Mouse (Mus musculus) adipocyte (in vitro differentiated cells): ENCODE results near the gene Olfr1115.
"Not testable (repeated sequence)": the region's sequence is repeated elsewhere in the genome, so short reads cannot be mapped to it uniquely, and the experiment has no call there.

Source experiments
- DNase-seq: peaks from one replicate; pipeline ENCODE4 v3.0.0-alpha.2; 2016; ENCODE audit warnings: low spot score

The Olfr1115 gene

DNA sequence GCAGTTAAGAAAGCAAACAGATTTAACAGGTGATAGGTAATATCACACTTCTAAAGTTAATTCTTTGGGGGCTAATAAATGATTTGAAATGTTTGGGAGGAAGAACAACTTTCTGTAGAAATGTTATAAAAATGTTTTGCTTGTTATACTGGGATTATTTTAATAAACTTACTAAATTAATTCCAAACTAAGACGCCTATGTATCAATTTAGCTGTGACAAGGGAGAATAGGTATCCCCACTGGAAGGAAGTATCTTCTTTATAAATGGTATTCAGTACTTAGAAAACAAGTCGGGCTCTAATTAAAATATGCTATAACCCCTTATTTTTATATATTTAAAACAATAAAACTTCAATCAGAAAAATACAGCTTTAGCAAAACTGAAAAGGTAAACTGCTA is at the start of gene Olfr1115:
Gene Olfr1115, plus strand, starts transcription at position 301 of the 400 bp plus-strand sequence.
- DNase-seq, result no peak

DNA sequence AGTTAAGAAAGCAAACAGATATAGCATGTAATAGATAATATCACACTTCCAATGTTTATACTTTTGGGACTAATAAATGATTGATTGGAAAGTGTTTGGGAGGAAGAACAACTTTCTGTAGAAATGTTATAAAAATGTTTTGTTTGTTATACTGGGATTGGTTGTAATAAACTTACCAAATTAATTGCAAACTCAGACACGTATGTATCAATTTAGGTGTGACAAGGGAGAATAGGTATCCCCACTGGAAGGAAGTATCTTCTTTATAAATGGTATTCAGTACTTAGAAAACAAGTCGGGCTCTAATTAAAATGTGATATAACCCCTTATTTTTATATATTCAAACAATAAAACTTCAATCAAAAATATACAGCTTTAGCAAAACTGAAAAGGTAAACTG is 39.1 kb upstream of the Olfr1115 start, which contains the start of gene Olfr1113:
Gene Olfr1113, plus strand, starts transcription at position 301 of the 400 bp plus-strand sequence.
- DNase-seq, result no peak

DNA sequence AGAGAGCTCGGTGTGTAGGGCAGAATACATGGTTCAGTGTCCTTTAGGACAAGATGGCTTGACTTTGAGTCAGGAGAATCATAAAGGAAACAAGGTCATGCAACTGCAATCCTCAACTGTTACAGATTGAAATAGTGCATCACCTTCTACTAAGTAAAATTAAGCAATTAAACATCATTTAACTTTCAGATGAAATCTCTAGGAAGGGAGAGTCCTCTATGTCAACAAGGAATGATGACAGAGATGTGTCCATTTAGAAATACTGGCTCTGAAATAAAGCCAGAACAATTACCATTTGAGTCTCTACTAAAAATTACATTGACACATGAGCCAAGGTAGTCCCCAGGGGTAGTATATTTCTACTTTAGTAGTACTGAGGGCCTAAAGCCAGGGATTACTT is 19.4 kb downstream of the Olfr1115 start, which contains the start of gene Olfr1116:
Gene Olfr1116, plus strand, starts transcription at position 301 of the 400 bp plus-strand sequence.
- no peak for DNase-seq

DNA sequence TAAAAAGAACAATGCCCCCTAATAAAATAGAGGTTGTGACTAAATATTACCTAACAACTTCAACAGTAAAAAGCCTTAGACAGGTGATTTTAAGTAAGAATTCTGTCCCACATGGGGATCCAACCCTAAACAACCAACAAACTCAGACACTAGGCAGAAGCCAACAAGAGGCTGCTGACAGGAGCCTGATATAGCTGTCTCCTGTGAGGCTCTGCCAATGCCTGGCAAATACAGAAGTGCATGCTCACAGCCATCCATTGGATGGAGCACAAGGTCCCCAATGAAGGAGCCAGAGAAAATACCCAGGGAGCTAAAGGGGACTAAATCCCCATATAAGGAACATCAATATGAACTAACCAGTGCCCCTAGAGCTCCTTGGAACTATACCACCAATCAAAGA is 46.2 kb downstream of the Olfr1115 start:
- DNase-seq, result not testable (repeated sequence)
